Mouse (Mus musculus): ENCODE results near the gene Nanos3. TPM values are rescaled to one million over a fixed set of nuclear protein-coding genes. Genes with fewer than 3 reads are reported as not detected.
A peak's percentile ranks its signal among the peaks of the same experiment; 100 is the strongest.

Gene Nanos3
- polyA plus RNA-seq, 1 experiment = 0.54 TPM

- 3% methylated on average over 30 of the region's 30 CpGs for WGBS
- peaks cover 16% of the 10 kb centered on the region for H3K4me1 ChIP-seq (ENCODE audit: control insufficient read depth, insufficient read depth, low read length)
- no peak for TF ChIP-seq CTCF (IDR thresholded peaks at IDR 0.05; ENCODE audit: insufficient read depth, low read length)
- peak; percentile 64 for TF ChIP-seq POLR2A (IDR thresholded peaks at IDR 0.05; ENCODE audit: borderline replicate concordance, extremely low read depth, low read depth, low read length)
- H3K4me3 ChIP-seq (replicated peaks; ENCODE audit: extremely low read depth, low read depth, low read length) = peak overlapping the region; percentile 55
- peak; percentile 96 for DNase-seq
Measured at GRCm38 (mm10) chr8:84197922-84198774, 13.1 kb upstream of the Nanos3 start.

DNA sequence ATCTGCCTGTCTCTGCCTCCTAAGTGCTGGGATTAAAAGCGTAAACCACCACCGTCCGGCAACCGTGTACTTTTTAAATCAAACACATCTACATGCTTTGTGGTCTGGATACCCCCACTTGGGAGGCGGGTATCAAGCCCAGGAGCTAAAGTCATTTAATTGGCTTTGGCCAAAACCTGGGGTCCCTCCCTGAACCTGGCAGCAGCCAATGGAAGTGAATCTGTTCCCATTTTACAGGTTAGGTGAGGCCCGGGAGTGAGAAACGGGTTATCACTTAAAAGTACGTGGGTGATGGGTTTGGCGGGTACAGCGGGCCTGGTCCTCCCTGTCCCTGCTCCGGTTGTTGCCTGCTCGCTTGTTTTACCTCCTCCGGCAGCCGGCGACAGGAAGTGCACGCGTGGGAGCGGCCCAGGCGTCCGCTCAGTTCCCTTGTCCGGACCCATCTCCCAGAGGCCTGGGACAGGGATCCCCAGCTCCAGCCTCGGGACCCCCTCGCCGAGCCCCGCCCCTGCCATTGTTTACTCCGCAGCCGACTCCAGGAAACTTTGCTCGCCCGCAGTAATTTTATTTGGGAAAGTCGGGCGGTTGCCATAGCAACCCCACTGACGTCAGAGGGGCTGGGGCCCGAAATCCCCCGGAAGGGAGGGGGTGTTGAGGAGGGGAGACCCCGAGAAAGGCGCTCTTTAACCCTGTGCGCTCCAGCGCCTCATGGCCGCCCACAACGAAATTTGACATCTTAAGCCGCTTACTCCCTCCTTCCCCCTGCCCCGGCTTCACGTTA, 12.3 kb upstream of the Nanos3 start:
- no peak for TF ChIP-seq CTCF (IDR thresholded peaks at IDR 0.05; ENCODE audit: insufficient read depth, low read length)
- peak; percentile 76; the same call in 1 of the 2 replicates for TF ChIP-seq POLR2A (IDR thresholded peaks at IDR 0.05; ENCODE audit: borderline replicate concordance, extremely low read depth, low read depth, low read length)
- Histone ChIP-seq H3K4me3 (replicated peaks; ENCODE audit: extremely low read depth, low read depth, low read length) (peak overlapping the region; percentile 55), H3K4me1 (ENCODE audit: control insufficient read depth, insufficient read depth, low read length) (peaks cover 17% of the 10 kb centered on the region)
- DNase-seq = peak; percentile 90
- WGBS = 3% methylated on average over 43 of the region's 43 CpGs

- WGBS = 72% methylated on average over 3 of the region's 3 CpGs
- Histone ChIP-seq H3K4me3 (replicated peaks; ENCODE audit: extremely low read depth, low read depth, low read length) (no peak overlapping the region), H3K4me1 (ENCODE audit: control insufficient read depth, insufficient read depth, low read length) (peaks cover 19% of the 10 kb centered on the region)
- DNase-seq = no peak
- TF ChIP-seq POLR2A (IDR thresholded peaks at IDR 0.05; ENCODE audit: borderline replicate concordance, extremely low read depth, low read depth, low read length) (no peak), CTCF (IDR thresholded peaks at IDR 0.05; ENCODE audit: insufficient read depth, low read length) (no peak)
Measured at GRCm38 (mm10) chr8:84194224-84194743, 9.3 kb upstream of the Nanos3 start.

GRCm38 (mm10) chr8:84193566-84193965, 8.5 kb upstream of the Nanos3 start:
- H3K4me3 ChIP-seq (replicated peaks; ENCODE audit: extremely low read depth, low read depth, low read length) = no peak overlapping the region
- 85% methylated on average over 5 of the region's 5 CpGs for WGBS
- DNase-seq = no peak
- peaks cover 15% of the 10 kb centered on the region for H3K4me1 ChIP-seq (ENCODE audit: control insufficient read depth, insufficient read depth, low read length)
- peak; percentile 38; the same call in 1 of the 2 replicates for TF ChIP-seq CTCF (IDR thresholded peaks at IDR 0.05; ENCODE audit: insufficient read depth, low read length)
- TF ChIP-seq POLR2A (IDR thresholded peaks at IDR 0.05; ENCODE audit: borderline replicate concordance, extremely low read depth, low read depth, low read length) = no peak

- H3K4me3 ChIP-seq (replicated peaks; ENCODE audit: extremely low read depth, low read depth, low read length) = no peak overlapping the region
- no peak for DNase-seq
- H3K4me1 ChIP-seq (ENCODE audit: control insufficient read depth, insufficient read depth, low read length) = peaks cover 14% of the 10 kb centered on the region
- no peak for TF ChIP-seq CTCF (IDR thresholded peaks at IDR 0.05; ENCODE audit: insufficient read depth, low read length)
- 70% methylated on average over 4 of the region's 4 CpGs for WGBS
Measured at GRCm38 (mm10) chr8:84193161-84193560, 8.1 kb upstream of the Nanos3 start.

DNA sequence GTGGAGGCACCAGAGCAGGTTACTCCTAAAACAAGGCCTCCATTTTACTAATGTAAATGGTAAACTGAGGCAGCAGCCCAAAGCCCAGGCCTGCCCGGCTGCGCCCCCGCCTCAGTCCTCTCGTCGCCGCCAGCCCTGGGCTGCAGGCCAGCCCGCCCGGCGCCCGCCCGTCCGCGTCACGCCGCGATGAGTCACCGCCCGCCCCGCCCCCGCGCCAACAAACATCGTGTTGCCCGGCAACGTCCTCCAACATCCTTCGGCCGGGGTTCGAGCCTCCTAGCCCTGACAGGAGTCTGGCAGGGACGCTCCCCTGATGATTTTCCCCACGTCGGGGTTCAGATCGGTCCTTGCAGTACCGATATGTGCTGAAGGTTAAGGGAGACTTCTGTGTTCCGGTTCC, 7.5 kb upstream of the Nanos3 start:
- WGBS = 2% methylated on average over 33 of the region's 33 CpGs
- Histone ChIP-seq H3K4me3 (replicated peaks; ENCODE audit: extremely low read depth, low read depth, low read length) (peak overlapping the region; percentile 67), H3K4me1 (ENCODE audit: control insufficient read depth, insufficient read depth, low read length) (peaks cover 10% of the 10 kb centered on the region)
- TF ChIP-seq CTCF (IDR thresholded peaks at IDR 0.05; ENCODE audit: insufficient read depth, low read length) = no peak
- no peak for TF ChIP-seq POLR2A (IDR thresholded peaks at IDR 0.05; ENCODE audit: borderline replicate concordance, extremely low read depth, low read depth, low read length)
- DNase-seq = peak; percentile 89

- WGBS = 9% methylated on average over 13 of the region's 13 CpGs
- peak; percentile 85 for DNase-seq
- peaks cover 13% of the 10 kb centered on the region for H3K4me1 ChIP-seq (ENCODE audit: control insufficient read depth, insufficient read depth, low read length)
- peak; percentile 68; the same call in 1 of the 2 replicates for TF ChIP-seq POLR2A (IDR thresholded peaks at IDR 0.05; ENCODE audit: borderline replicate concordance, extremely low read depth, low read depth, low read length)
- no peak for TF ChIP-seq CTCF (IDR thresholded peaks at IDR 0.05; ENCODE audit: insufficient read depth, low read length)
- peak overlapping the region; percentile 40 for H3K4me3 ChIP-seq (replicated peaks; ENCODE audit: extremely low read depth, low read depth, low read length)
Measured at GRCm38 (mm10) chr8:84192023-84192422, 7.0 kb upstream of the Nanos3 start.

- TF ChIP-seq POLR2A (IDR thresholded peaks at IDR 0.05; ENCODE audit: borderline replicate concordance, extremely low read depth, low read depth, low read length) (no peak), CTCF (IDR thresholded peaks at IDR 0.05; ENCODE audit: insufficient read depth, low read length) (no peak)
- 92% methylated on average over 7 of the region's 7 CpGs for WGBS
- Histone ChIP-seq H3K4me1 (ENCODE audit: control insufficient read depth, insufficient read depth, low read length) (peaks cover 14% of the 10 kb centered on the region), H3K4me3 (replicated peaks; ENCODE audit: extremely low read depth, low read depth, low read length) (no peak overlapping the region)
- no peak for DNase-seq
Measured at GRCm38 (mm10) chr8:84190191-84190867, 5.3 kb upstream of the Nanos3 start.

- 28% methylated on average over 4 of the region's 4 CpGs for WGBS
- Histone ChIP-seq H3K4me1 (ENCODE audit: control insufficient read depth, insufficient read depth, low read length) (peaks cover 14% of the 10 kb centered on the region), H3K4me3 (replicated peaks; ENCODE audit: extremely low read depth, low read depth, low read length) (no peak overlapping the region)
- TF ChIP-seq POLR2A (IDR thresholded peaks at IDR 0.05; ENCODE audit: borderline replicate concordance, extremely low read depth, low read depth, low read length) = peak; percentile 74; the same call in 1 of the 2 replicates
- TF ChIP-seq CTCF (IDR thresholded peaks at IDR 0.05; ENCODE audit: insufficient read depth, low read length) = no peak
- DNase-seq = no peak
Measured at GRCm38 (mm10) chr8:84189603-84190002, 4.6 kb upstream of the Nanos3 start.

All from lung, adult 2 months (tissue).